Mouse (Mus musculus) ES-E14 (cell line): Measurements from ENCODE around the gene 5031439G07Rik.

ENCODE experiments used
- CHD2 ChIP-seq: IDR thresholded peaks from 2 replicates; pipeline ENCODE4 v1.6.1; 2014; ENCODE audit warnings: mild to moderate bottlenecking, low read depth, low read length, inconsistent platforms
- HCFC1 ChIP-seq: IDR thresholded peaks from 2 replicates; pipeline ENCODE4 v1.6.1; 2012; ENCODE audit warnings: low read length, inconsistent platforms, borderline replicate concordance; ENCODE audit not compliant: insufficient read depth
- MAFK ChIP-seq: IDR thresholded peaks from 2 replicates; pipeline ENCODE4 v1.6.1; 2014; ENCODE audit warnings: mild to moderate bottlenecking, low read depth, low read length, inconsistent platforms; ENCODE audit not compliant: insufficient read depth
- ZC3H11A ChIP-seq: IDR thresholded peaks from 2 replicates; pipeline ENCODE4 v1.6.1; 2012; ENCODE audit warnings: low read depth, mild to moderate bottlenecking, inconsistent platforms, low read length, borderline replicate concordance
- ZNF384 ChIP-seq: IDR thresholded peaks from 2 replicates; pipeline ENCODE4 v1.6.1; 2012; ENCODE audit warnings: low read depth, low read length, inconsistent platforms

GRCm38 (mm10) chr15:85036566-85037342, 48.4 kb upstream of the 5031439G07Rik start:
- TF ChIP-seq ZC3H11A (no peak), MAFK (no peak), ZNF384 (no peak), CHD2 (no peak), HCFC1 (peak; percentile 83)
